Mouse (Mus musculus): Measurements from ENCODE around the gene Dnm3. TPM values are rescaled to one million over a fixed set of nuclear protein-coding genes. Genes with fewer than 3 reads are reported as not detected.

The Dnm3 gene
- polyA plus RNA-seq, 1 experiment = 3.0 TPM

DNA sequence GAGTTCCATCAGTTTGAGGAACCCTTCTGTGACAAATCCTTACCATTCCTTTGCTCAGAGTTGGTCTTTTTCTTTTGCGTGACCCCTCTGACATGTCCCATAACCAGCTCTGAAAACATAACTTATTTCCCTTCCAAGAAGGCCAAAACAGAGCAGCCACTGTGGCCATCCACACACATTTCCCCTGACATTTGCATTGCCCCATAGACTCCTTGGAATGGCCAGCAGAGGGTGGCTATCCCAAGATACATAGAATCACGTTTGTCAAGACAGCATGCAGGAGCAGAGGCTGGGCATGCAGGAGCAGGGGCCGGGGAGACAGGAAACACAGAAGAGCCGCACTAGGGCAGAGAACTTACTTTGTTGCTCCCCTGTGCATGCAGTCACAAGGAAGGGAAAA, 402.4 kb downstream of the Dnm3 start:
- Histone ChIP-seq H3K4me1 (ENCODE audit: control insufficient read depth, insufficient read depth, insufficient read length, low read length) (no peaks in the 10 kb centered on the region), H3K27ac (replicated peaks; ENCODE audit: low read depth, low read length) (no peak overlapping the region), H3K4me3 (ENCODE audit: insufficient read depth, low read depth, low read length) (no peak overlapping the region)

DNA sequence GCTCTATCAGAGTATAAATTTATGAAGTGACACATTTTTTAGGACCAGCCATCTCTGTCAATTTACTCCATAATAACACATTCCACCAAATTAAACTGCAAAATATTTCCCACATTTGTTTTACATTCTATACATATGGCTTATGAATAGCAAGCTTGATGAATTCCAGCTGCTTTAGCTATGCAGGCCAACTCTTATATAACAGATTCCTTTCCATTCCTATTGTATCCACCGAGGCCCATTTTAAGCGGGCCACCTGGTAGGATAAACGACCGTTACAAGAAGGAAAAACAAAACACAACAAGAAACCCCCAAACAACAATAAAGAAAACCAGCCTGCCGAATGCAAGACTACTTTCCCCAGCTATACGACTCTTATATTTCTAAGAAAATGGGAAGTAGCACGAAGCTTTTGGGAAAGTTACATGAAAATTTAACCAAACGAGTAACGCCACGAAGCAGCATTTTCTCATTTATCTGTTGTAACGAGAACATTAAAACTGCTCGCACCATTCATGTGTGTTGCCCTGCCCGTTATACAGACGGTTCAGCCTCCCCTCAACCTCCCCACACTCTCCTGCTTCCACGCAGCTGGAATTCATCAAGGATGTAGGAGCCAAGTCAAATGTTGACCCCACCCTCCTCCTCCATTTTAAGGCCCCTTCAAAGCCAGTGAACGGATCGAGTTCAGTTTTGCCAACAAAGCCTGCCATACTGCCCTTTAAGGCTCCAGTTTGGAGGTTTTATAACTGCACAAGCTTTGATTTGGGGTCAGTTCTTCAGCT, 403.0 kb downstream of the Dnm3 start:
- no peak overlapping the region for H3K4me3 ChIP-seq (ENCODE audit: insufficient read depth, low read depth, low read length)
- no peak overlapping the region for H3K27ac ChIP-seq (replicated peaks; ENCODE audit: low read depth, low read length)
- no peaks in the 10 kb centered on the region for H3K4me1 ChIP-seq (ENCODE audit: control insufficient read depth, insufficient read depth, insufficient read length, low read length)

DNA sequence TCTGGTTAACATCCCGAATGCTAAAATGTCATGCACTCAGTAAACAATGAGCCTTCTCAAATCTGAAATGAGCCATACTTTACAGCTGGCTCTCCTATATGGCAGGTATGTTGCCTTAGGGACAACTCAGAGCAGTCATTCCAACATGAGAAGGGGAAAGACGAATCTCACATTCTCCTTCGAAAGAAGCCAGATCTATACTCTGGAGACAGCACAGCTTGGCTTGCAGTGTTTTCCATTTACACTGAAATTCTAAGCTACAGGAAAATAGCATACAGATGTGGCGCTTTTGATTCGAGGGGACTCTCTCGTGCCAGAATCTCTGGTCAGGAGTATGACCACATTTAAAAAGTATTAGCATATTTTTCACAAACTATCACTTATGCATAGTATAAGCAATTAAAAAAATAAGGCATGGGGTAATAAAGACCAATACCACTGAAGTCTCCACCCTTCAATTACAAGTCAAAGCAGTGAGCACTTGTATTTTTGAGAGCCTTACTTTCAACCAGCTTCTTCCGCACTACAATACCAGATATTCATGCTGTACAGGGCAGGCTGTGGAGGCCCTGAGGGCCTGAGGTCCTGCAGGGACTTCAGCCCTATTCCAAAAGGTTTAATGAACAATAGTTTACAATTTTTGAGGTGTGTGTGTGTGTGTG, 404.8 kb downstream of the Dnm3 start:
- Histone ChIP-seq H3K27ac (replicated peaks; ENCODE audit: low read depth, low read length) (no peak overlapping the region), H3K4me1 (ENCODE audit: control insufficient read depth, insufficient read depth, insufficient read length, low read length) (no peaks in the 10 kb centered on the region)

DNA sequence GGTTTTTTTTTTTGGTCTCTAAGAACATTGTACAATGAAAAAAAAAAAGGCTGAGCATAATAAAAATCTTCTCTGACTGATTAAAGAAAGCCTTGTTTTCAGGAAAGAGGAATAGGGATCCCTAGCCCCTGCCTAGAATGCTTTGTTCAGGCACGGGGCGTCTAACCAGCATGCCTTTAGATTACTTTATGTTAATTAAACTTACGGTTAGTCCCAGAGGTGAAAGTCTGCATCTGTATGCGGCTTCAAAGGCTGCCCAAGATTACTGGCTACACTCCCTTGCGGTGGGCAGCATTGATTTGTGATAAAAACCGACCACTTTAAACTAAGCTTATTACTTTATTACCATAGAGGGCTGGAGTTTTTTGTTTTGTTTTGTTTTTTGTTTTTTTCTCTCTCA, 424.2 kb downstream of the Dnm3 start:
- H3K27ac ChIP-seq (replicated peaks; ENCODE audit: low read depth, low read length) = no peak overlapping the region

More for the DNA sequence above, 404.8 kb downstream of the Dnm3 start:
- H3K4me3 ChIP-seq (ENCODE audit: insufficient read depth, low read depth, low read length) = no peak overlapping the region

DNA sequence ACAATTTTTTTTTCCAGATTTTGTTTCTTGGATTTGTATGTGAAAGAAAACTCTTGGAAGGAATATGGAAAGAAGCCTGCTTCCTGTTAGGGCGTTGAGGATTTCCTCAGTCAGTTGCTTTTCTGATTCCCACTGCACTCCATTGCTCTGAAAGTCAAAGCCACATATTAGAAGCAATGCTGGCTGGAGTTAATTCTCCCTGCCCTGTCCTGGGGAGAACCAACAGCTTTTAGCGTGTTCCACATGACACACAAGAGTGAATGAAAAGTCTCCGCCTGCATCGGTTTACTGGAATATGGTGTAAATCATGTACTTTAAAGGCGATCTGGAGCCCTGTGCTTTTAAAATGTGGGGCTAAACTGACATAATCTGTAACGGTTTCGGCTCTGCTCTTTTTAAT, 424.6 kb downstream of the Dnm3 start:
- Histone ChIP-seq H3K4me1 (ENCODE audit: control insufficient read depth, insufficient read depth, insufficient read length, low read length) (no peaks in the 10 kb centered on the region), H3K27ac (replicated peaks; ENCODE audit: low read depth, low read length) (no peak overlapping the region)

More for the DNA sequence above, 424.2 kb downstream of the Dnm3 start:
- Histone ChIP-seq H3K4me3 (ENCODE audit: insufficient read depth, low read depth, low read length) (no peak overlapping the region), H3K4me1 (ENCODE audit: control insufficient read depth, insufficient read depth, insufficient read length, low read length) (no peaks in the 10 kb centered on the region)

DNA sequence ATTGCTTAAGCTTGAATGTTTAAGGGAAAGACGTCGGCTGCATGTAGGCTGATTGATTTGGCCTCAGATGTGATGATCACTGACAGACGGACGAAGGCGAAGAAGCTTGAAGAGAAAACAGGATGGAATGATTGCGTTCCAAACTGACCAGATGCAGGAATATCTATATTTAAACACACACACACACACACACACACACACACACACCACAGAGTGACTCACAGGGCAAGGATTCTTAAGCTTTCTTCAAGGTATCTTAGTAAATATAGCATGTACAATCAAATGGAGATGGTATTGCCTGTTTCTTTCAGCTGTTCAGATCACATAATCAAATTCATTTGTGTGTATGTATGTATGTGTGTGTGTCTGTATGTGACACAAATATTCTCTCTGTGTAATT, 425.1 kb downstream of the Dnm3 start:
- H3K4me1 ChIP-seq (ENCODE audit: control insufficient read depth, insufficient read depth, insufficient read length, low read length) = no peaks in the 10 kb centered on the region
- H3K27ac ChIP-seq (replicated peaks; ENCODE audit: low read depth, low read length) = no peak overlapping the region
- no peak overlapping the region for H3K4me3 ChIP-seq (ENCODE audit: insufficient read depth, low read depth, low read length)

More for the DNA sequence above, 424.6 kb downstream of the Dnm3 start:
- H3K4me3 ChIP-seq (ENCODE audit: insufficient read depth, low read depth, low read length) = no peak overlapping the region

DNA sequence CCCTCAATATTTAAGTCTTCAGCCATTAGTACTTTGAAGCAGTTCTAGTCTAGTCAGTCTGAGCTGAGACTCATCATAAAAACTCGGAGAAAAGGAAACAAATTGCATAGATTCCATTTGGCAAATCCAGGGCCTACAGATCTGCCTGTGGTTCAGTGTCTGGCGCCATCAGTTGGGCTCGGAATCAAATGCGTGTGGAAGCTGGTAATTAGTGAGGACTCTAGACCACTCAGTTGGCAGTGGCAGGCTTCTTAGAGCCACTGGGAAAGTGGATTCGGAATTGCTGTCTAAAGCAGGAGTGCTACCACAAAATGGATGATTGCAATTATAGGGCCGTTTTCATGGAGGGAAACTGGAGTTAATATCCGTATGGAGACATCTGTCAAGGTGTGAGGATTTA, 425.7 kb downstream of the Dnm3 start:
- H3K27ac ChIP-seq (replicated peaks; ENCODE audit: low read depth, low read length) = no peak overlapping the region
- H3K4me1 ChIP-seq (ENCODE audit: control insufficient read depth, insufficient read depth, insufficient read length, low read length) = no peaks in the 10 kb centered on the region
- H3K4me3 ChIP-seq (ENCODE audit: insufficient read depth, low read depth, low read length) = no peak overlapping the region

DNA sequence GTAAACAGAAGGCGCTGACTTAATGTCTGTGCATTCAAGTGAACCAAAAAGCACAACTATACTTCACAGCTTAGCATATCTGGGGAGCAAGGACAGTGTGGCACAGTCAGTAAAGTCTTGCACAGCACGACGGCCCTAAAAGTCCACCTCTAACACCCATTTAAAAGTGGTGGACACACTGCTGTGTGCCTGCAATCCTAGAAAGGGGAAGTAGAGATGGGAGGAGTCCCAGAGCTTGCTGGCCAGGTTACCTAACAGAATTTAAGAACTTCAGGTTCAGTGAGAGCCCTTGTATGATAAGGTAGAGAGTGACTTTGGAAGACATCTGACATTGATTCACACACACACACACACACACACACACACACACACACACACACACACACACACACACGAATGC, 426.1 kb downstream of the Dnm3 start:
- no peak overlapping the region for H3K27ac ChIP-seq (replicated peaks; ENCODE audit: low read depth, low read length)

DNA sequence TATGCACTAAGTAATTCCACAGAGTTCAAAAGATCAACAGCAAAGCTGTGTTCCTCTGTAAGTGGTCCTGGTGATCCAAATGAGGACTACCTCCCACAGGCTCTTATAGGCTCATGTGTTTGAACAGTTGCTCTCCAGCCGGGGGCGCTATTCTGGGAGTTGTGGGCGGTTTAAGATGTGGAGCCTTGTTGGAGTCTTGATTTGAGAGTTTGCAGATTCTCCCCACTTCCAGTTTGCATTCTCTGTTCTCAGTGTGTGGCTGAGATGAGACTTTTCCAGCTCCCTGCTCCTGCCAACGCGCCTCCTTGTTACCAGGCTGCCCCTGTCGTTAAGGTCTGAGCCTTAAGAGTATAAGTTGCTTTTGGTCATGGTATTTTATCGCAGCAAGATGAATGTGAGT, 430.2 kb downstream of the Dnm3 start:
- no peak overlapping the region for H3K27ac ChIP-seq (replicated peaks; ENCODE audit: low read depth, low read length)
- H3K4me1 ChIP-seq (ENCODE audit: control insufficient read depth, insufficient read depth, insufficient read length, low read length) = no peaks in the 10 kb centered on the region
- no peak overlapping the region for H3K4me3 ChIP-seq (ENCODE audit: insufficient read depth, low read depth, low read length)

More for the DNA sequence above, 426.1 kb downstream of the Dnm3 start:
- no peak overlapping the region for H3K4me3 ChIP-seq (ENCODE audit: insufficient read depth, low read depth, low read length)
- H3K4me1 ChIP-seq (ENCODE audit: control insufficient read depth, insufficient read depth, insufficient read length, low read length) = no peaks in the 10 kb centered on the region

DNA sequence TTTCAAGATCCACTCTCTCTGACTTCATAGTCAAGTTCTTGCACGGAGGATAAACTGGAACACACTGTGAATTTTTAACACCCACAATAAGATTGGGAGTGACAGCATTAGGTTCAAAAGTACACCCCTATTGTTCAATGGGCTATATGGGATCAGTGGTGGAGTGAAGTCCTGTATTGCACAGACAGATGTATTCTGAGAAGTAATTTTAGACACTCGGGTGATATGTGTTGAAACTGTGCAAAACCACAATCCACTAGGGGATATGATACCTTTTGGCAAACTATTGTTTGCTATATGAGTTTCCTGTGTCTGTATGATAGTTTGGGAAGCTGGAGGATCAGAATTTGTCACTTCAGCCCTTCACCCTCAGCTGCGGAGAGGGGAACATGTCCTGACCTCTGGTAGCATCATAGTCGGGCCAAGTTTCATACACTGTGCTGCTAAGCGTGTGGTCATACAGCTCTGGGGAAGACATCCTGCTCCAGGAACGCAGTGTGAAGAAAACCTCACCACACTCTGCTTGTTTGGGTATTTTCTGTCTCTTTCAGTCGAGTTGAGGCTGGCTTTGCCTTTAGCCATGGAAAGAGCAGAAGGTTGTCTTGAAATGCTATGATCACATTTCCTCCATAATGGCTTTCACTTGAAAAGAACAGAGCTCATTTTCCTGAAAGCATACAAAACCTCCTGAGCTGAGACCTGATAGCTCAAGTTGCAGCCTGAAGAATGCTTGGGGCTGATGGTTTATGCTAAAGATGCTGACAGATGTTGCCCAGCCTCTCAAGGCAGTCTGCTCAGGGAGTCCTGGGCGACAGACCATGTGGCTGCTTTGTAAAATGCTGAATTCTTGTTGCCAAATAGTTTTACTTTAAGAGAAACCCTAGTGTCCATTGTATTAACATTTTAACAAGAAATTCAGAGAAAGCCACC, 433.8 kb downstream of the Dnm3 start:
- Histone ChIP-seq H3K4me3 (ENCODE audit: insufficient read depth, low read depth, low read length) (no peak overlapping the region), H3K27ac (replicated peaks; ENCODE audit: low read depth, low read length) (no peak overlapping the region)

DNA sequence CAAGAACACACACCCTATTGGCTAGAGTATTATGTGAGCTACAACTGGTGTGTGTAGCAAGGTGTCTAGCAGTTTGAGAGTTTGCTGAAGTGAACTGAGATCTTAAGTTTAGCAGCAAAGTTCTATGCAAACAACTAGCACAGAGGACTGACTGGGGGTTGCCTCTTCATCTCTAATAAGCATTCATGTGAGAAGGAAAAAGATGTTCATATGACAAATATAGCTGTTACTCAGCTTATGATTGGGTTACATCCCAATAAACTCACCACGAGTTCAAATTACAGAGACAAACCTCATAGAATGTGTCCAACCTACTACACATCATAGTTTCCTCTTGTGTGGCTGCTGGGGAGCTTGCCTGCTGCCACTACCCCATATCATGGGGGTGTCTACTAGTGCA, 434.6 kb downstream of the Dnm3 start:
- no peaks in the 10 kb centered on the region for H3K4me1 ChIP-seq (ENCODE audit: control insufficient read depth, insufficient read depth, insufficient read length, low read length)
- H3K27ac ChIP-seq (replicated peaks; ENCODE audit: low read depth, low read length) = no peak overlapping the region
- no peak overlapping the region for H3K4me3 ChIP-seq (ENCODE audit: insufficient read depth, low read depth, low read length)

More for the DNA sequence above, 433.8 kb downstream of the Dnm3 start:
- H3K4me1 ChIP-seq (ENCODE audit: control insufficient read depth, insufficient read depth, insufficient read length, low read length) = no peaks in the 10 kb centered on the region

DNA sequence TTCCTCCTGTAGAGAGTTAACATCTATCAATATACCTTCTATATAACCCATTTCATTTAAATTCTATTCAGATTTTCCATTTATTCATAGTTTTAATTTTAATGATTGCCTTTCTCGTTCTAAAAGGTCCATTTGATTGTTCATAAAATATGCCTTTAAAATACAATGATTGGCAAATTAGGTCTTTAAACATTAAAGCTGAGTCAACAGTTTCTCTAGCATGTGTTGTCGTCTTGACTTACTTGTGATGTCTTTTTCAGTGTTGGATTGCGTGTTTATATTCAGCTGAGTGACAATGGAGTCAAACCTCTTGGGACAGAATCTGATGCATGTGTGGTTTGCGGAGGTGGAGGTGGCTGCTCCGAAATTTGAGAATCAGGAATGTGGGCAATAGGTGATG, 435.4 kb downstream of the Dnm3 start:
- Histone ChIP-seq H3K4me1 (ENCODE audit: control insufficient read depth, insufficient read depth, insufficient read length, low read length) (no peaks in the 10 kb centered on the region), H3K4me3 (ENCODE audit: insufficient read depth, low read depth, low read length) (no peak overlapping the region), H3K27ac (replicated peaks; ENCODE audit: low read depth, low read length) (no peak overlapping the region)

DNA sequence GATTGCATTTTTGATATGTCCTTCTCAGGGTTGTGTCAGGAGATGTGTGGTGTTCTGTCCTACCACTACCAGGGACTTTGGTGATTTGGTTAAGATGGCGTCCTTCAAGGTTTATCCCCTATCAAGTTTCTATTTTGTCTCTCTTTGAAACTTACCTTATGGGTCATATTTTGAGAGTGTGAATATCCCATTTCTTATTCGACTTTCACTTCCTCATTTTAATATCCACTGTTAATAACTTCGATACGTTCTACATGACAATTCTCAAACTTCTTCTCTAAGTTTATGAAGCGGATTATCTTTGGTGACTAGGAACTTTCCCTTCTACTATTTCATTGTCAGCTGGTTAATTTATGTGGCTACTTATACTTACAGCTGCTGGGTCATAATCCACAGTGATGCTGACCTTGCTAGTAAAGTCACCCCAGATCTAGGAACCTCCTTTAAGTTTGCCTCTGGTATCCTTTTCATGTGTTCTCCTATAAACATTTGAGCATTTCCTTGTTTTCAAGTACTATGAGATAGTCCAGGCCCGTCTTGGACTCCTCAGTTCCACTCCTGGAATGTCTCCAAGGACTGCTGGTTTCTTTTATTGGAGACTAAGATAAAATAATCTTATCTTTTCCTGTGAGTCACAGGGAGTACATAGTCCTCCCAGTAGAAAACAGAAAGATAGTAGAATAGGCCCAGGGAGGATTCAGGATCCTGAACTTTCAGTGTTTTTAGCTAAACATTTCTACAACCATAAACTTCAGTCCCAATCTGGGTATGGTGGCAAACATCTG, 437.2 kb downstream of the Dnm3 start:
- Histone ChIP-seq H3K4me1 (ENCODE audit: control insufficient read depth, insufficient read depth, insufficient read length, low read length) (0 out of 2 replicates have a peak, but pooled peaks cover 2% of the 10 kb centered on the region), H3K4me3 (ENCODE audit: insufficient read depth, low read depth, low read length) (no peak overlapping the region), H3K27ac (replicated peaks; ENCODE audit: low read depth, low read length) (no peak overlapping the region)

DNA sequence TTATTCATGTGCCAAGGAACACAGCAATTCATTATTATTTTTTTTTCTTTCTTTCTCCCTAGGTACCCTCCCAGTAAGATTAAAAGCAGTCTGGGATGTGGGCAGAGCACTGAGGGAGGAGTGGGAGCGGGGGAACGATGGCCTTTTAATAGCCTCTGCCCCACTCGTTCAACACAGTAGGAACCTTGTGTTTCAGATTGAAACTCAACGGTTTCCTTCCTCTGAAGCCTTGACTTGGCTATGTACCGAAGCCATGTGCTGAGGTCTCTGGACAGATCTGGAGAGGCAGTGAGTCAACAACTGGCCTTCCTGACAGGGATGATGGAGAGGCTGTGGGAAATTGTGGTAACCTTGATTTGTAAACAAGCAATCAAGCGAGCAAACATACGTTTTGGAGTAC, 438.0 kb downstream of the Dnm3 start:
- Histone ChIP-seq H3K4me1 (ENCODE audit: control insufficient read depth, insufficient read depth, insufficient read length, low read length) (0 out of 2 replicates have a peak, but pooled peaks cover 2% of the 10 kb centered on the region), H3K27ac (replicated peaks; ENCODE audit: low read depth, low read length) (no peak overlapping the region), H3K4me3 (ENCODE audit: insufficient read depth, low read depth, low read length) (no peak overlapping the region)
